Mouse (Mus musculus) retina, adult 2 months (tissue): Measurements from ENCODE around the gene Peak1.

Source experiments
- DNase-seq: peaks from one replicate; pipeline ENCODE4 v3.0.0-alpha.2; 2012; ENCODE audit warnings: low read depth, low spot score

Gene Peak1

GRCm38 (mm10) chr9:56321291-56321690 is 96.6 kb downstream of the Peak1 start:
- DNase-seq = no peak

GRCm38 (mm10) chr9:56314326-56314725 is 103.5 kb downstream of the Peak1 start:
- no peak for DNase-seq

DNA sequence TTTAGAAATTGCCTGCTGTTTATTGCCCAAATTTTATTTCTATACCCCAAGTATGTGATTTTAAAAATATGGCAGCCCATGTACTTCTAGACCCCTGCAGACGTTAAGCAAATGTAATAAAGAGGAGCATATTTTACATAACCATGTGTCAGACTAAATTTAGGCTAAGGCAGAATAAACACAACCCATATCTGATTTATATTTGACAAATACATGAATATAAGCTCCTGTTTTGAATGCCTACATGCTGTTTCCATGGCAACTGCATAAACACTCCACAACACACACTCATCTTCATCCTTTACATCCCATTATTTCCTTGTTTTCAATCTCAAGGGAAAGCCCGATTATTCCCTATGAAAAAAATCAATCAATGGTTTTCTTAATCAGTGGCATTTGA is 108.8 kb downstream of the Peak1 start:
- DNase-seq = no peak

- DNase-seq = no peak
Observed at GRCm38 (mm10) chr9:56304526-56304925, 113.3 kb downstream of the Peak1 start.

GRCm38 (mm10) chr9:56302921-56303465 is 114.9 kb downstream of the Peak1 start:
- no peak for DNase-seq

DNA sequence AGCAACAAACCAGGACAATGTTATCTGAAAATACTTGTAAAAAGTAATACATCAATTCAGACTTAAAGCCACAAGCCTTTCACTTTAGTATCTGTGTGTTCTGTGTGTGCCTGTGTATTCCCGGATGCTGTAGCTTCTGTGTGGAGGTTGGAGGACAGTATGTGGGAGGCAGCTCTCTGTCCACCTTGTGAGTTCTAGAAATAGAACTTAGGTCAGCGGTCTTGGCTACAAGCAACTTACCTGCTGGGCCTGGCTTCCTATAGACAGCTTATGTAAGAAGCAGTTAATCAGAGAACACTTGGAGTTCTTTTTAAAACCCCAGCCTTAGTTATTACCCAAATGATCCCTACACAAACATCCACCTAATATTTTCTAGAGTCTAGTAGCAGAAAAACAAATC is 127.8 kb downstream of the Peak1 start:
- DNase-seq = no peak

GRCm38 (mm10) chr9:56282481-56282880 is 135.4 kb downstream of the Peak1 start:
- no peak for DNase-seq

DNA sequence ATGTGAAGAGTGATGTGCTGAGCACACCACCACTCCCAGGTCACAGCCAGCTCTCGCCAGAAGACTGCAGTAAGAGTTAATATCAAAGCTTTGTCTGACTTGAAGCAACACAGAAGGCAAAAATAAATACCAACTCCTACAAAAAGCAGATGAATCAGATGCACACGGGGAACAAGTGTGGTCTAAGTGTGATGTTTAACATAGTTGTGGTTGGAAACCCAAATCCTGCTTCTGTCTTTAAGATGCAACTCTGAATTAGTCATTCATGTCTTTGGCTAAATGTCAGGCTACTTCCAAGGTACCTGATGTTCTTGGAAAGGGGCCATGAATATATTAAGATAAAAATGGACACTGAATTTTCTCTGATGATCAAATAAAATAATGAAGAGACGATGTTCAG is 144.3 kb downstream of the Peak1 start:
- DNase-seq = no peak

DNA sequence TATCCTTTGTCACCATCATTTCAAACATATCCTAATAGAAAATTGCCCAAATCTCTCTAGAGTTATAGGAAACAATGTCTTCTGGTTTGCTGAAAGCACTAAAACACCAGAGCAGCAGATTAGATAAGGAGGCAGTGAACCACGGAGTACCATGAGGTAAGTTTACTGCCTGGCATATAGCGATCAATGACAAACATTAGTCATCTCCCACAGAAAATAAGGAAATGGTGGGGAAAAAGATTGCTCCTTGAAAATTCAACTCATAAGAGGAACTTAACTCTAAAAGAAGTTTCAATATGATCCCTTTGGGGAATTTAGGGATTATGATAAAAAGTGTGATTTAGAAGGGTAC is 145.6 kb downstream of the Peak1 start:
- no peak for DNase-seq

DNA sequence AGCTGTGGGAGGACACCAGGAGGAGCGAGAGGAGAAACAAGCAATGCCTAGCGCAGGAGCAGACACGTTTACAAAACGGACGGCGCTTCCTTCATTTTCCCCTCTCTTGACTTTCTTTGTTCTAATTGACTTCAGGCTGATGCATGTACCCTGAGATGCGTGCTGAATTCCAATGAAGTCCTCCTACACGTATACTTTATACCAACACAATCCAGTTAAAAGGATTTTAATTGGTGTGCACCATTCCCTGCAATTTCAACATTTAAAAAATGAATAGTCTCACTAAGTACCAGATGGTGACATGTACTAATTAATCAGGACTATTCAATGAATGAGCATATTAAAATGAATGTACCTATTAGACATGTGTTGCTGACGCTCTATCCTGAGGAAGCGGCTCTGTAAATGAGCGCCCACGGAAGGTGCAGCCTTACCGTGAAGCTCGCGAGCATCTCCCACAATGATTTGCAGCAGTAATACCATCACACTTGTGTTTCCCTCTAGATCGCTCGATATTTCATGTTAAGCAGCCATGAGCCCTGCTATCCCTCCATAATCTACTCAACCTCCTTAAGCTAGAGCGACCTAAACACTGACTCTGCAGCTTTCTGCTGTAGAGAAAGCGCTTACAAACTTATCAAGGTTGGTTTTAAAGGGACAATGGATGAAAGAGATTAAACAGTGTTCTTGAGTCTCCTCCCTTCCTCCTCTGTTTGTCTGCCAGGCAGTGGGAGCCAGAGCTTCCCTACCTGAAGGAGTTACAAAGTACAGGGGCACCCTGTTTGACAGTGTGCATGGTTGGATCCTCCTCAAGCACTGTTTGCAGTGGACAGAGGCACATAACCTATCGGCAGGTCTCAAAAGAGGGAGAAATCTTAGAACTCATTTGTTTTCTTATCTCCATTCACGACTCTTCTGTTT is 146.3 kb downstream of the Peak1 start:
- DNase-seq = peak; percentile 13

- no peak for DNase-seq
Observed at GRCm38 (mm10) chr9:56269101-56269500, 148.8 kb downstream of the Peak1 start.

- no peak for DNase-seq
Observed at GRCm38 (mm10) chr9:56266200-56266815, 151.6 kb downstream of the Peak1 start.

DNA sequence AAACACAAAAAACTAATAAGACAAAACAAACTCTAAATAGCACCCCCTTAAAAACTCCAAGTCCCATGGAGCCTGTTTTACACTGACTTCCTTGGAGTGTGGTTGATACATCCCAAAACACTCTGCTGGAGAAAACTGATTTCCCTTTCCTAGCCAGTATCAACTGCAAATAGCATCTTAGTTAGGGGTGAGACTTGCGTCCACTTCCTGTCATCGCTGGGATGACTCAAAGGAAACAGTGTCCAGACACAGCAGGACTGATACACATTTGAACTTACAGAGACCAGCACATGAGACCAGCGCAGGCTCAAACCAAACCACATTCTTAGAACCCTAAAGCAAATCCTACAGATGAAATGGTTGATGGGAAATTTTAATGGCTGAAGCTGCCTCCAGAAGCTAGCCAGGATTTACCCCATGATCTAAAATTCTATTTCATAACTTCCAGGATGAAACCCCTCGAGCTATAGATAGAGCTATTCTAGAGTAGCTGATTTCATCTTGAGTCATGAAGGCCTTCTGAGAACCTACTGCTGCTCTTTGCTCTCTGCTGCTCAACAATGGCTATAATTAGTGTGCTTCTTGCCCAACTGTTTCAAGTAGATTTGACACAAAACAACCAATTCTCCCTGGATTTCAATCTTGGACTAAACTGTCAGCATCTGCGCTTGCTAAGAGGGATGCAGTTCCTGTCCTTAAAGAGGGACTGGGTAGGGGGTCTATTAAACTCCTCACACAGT is 152.2 kb downstream of the Peak1 start:
- DNase-seq = no peak

DNA sequence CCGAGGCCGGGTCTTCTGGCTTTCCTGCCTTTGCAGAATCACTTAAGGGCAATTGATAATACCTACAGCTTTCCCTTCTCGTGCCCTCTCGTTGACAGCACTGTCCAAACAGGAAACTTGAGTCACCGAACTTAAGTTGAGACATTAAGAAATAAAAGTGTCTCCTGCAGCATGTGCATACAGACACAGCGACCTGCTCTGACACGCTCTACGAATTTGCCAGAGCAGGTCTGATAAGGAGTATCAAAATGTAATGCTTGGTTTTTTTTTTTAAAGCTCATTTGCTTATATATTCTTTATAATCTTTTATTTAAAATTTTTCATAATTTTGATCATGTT is 152.9 kb downstream of the Peak1 start:
- DNase-seq = no peak

- DNase-seq = peak; percentile 30
Observed at GRCm38 (mm10) chr9:56264308-56265021, 153.4 kb downstream of the Peak1 start.

DNA sequence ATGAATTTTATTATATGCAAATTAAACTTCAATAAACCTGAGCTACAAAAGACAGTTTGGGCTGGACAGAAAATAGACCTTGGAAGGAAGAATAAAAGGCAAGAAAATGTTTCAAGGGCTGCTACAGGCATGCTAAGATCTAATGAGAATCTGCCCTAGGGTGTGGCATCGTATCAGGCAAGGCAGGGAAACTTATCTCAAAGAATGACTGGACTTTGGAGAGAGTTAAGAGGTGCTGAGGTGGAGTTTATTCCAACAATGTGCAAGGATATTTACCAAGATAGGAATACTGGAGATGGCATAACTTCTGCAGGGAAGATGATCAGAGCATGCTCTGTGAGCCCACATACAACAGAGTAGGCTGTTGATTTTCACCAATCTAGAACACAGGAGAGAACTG is 154.8 kb downstream of the Peak1 start:
- no peak for DNase-seq

DNA sequence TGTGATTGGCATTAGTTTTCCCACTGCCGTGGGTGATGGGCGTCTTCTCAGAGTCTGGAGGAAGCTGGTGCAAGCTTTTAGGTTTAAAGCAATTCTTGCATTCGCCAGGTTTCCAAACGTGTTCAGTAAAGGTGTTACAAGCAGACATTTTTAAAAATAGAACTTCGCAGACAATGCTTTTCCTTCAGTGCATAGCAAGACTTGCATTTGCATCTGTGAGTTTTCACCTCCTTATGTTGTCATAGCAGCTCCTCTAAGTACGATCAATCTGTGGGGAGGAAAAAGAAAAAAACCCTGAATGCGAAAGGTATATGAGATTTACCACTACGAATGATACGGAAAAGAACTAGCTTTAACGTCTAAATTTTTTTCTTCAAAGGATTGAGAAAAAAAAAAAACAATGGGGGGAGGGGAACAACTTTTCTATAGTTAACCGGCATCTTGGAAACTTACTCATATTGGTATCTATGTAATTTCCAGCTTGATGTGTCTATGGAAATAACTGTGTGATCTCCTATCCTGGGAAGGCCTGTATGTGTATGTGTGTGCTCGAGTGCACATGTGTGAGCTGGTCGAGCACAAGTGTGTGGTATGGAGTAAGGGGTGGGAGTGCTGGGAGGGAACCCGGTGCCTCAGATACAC is 157.3 kb downstream of the Peak1 start:
- no peak for DNase-seq

- DNase-seq = no peak
Observed at GRCm38 (mm10) chr9:56259790-56260494, 157.9 kb downstream of the Peak1 start.

GRCm38 (mm10) chr9:56258261-56258790 is 159.5 kb downstream of the Peak1 start:
- DNase-seq = no peak
